Mouse (Mus musculus): Measurements from ENCODE around the gene Zkscan17. TPM values are rescaled to one million over a fixed set of nuclear protein-coding genes. Genes with fewer than 3 reads are reported as not detected.

The Zkscan17 gene
- total and polyA plus RNA-seq, 2 experiments, result 5.1 to 9.4 TPM

DNA sequence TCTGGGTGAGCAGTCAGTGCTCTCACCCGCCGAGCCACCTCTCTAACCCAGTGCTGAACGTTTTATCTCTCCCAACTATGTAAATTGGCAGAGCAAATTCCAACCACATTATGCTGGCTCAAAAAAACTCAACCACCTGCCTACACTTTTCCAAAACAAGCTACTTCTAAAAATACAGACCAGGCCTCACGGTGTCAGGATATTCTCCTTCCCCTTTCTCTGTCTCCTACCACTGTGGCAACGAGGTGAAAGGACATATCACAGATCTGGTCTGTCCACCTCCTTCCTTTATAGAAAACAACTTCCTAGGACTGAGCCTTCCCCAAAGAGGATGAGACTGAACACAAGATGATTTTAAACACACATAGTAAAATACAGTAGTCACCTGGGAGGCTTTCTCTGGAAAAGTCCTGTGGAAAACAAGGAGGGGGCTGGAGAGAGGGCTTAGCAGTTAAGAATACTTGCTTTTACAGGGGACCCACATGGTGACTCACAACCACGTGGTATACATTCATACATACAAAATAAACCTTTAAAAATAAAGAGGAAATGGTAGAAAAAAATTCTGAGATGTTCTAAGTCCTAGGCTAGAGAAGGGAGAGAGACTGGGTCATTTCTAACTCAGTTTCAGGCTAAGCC is 29.8 kb downstream of the Zkscan17 start:
- no peak for TF ChIP-seq POLR2A (IDR thresholded peaks at IDR 0.05; ENCODE audit: extremely low read depth, insufficient read depth, low read length)
- TF ChIP-seq CTCF (IDR thresholded peaks at IDR 0.05; ENCODE audit: low read depth, low read length), result no peak
- WGBS, result 75% methylated on average over 6 of the region's 6 CpGs
- Histone ChIP-seq H3K9ac (ENCODE audit: low read depth, low read length) (no peak overlapping the region), H3K4me3 (ENCODE audit: insufficient read depth, low read depth, low read length) (no peak overlapping the region), H3K27ac (replicated peaks; ENCODE audit: insufficient read depth, low read depth, low read length) (no peak overlapping the region), H3K4me1 (ENCODE audit: control insufficient read depth, insufficient read depth, low read length) (no peaks in the 10 kb centered on the region), H3K79me2 (ENCODE audit: control insufficient read depth, insufficient read depth, low read length) (no peaks in the 10 kb centered on the region), H3K27me3 (ENCODE audit: control insufficient read depth, insufficient read depth, low read length) (no peaks in the 10 kb centered on the region), H3K36me3 (ENCODE audit: control insufficient read depth, insufficient read depth, low read length) (peaks cover 46% of the 10 kb centered on the region)
- no peak for DNase-seq (ENCODE audit: extremely low read depth, low read depth, low spot score)

DNA sequence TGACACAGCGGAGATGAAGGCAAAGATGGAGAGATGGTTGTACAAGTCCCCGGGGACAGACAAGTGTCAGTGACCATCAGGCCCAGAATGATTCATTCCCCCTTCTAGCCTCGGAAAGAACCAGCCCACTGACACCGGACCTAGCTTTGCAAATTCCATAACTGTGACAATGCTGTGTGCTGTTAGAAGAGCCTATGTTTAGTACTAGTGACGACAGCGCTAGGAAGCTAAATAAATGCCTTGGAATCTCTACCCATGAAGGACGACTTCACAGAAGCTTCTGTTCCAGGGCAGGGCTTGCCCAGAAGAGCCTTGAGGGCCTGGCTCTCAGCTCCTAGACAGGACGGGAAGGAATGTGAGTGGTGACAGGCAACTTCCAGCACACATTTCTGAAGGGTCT is 40.3 kb downstream of the Zkscan17 start:
- no peaks in the 10 kb centered on the region for H3K4me1 ChIP-seq (ENCODE audit: control insufficient read depth, insufficient read depth, low read length)

DNA sequence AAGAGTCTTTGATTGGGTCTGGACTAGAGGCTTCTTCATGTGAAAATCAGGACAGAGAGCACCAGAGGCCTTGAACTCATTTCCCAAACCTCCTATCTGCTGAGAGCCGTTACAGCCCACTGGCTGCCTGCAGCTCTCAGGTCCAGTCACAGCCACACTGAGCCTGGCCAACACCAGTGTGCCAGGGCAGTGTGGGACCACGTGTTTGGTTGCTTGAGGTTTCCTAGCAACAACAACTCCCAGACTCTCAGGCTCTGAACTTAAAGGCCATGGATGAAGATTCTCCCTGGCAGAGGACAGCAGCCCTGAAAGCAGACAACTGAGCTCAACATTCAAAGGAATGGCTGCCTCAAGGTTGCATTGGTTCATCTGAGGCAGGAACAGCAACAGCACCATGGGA is 40.9 kb downstream of the Zkscan17 start:
- WGBS, result 57% methylated on average over 2 of the region's 2 CpGs
- no peaks in the 10 kb centered on the region for H3K27me3 ChIP-seq (ENCODE audit: control insufficient read depth, insufficient read depth, low read length)
- H3K27ac ChIP-seq (replicated peaks; ENCODE audit: insufficient read depth, low read depth, low read length), result no peak overlapping the region
- no peak overlapping the region for H3K4me3 ChIP-seq (ENCODE audit: insufficient read depth, low read depth, low read length)
- peaks cover 18% of the 10 kb centered on the region for H3K36me3 ChIP-seq (ENCODE audit: control insufficient read depth, insufficient read depth, low read length)
- no peaks in the 10 kb centered on the region for H3K4me1 ChIP-seq (ENCODE audit: control insufficient read depth, insufficient read depth, low read length)
- H3K9ac ChIP-seq (ENCODE audit: low read depth, low read length), result no peak overlapping the region
- TF ChIP-seq POLR2A (IDR thresholded peaks at IDR 0.05; ENCODE audit: extremely low read depth, insufficient read depth, low read length), result no peak
- no peak for TF ChIP-seq CTCF (IDR thresholded peaks at IDR 0.05; ENCODE audit: low read depth, low read length)
- no peaks in the 10 kb centered on the region for H3K79me2 ChIP-seq (ENCODE audit: control insufficient read depth, insufficient read depth, low read length)
- no peak for DNase-seq (ENCODE audit: extremely low read depth, low read depth, low spot score)

More for the DNA sequence above, 40.3 kb downstream of the Zkscan17 start:
- Histone ChIP-seq H3K9ac (ENCODE audit: low read depth, low read length) (no peak overlapping the region), H3K4me3 (ENCODE audit: insufficient read depth, low read depth, low read length) (no peak overlapping the region), H3K79me2 (ENCODE audit: control insufficient read depth, insufficient read depth, low read length) (no peaks in the 10 kb centered on the region), H3K27ac (replicated peaks; ENCODE audit: insufficient read depth, low read depth, low read length) (no peak overlapping the region), H3K36me3 (ENCODE audit: control insufficient read depth, insufficient read depth, low read length) (peaks cover 20% of the 10 kb centered on the region), H3K27me3 (ENCODE audit: control insufficient read depth, insufficient read depth, low read length) (no peaks in the 10 kb centered on the region)
- TF ChIP-seq POLR2A (IDR thresholded peaks at IDR 0.05; ENCODE audit: extremely low read depth, insufficient read depth, low read length) (no peak), CTCF (IDR thresholded peaks at IDR 0.05; ENCODE audit: low read depth, low read length) (no peak)
- WGBS, result 88% methylated on average over 8 of the region's 8 CpGs
- no peak for DNase-seq (ENCODE audit: extremely low read depth, low read depth, low spot score)

DNA sequence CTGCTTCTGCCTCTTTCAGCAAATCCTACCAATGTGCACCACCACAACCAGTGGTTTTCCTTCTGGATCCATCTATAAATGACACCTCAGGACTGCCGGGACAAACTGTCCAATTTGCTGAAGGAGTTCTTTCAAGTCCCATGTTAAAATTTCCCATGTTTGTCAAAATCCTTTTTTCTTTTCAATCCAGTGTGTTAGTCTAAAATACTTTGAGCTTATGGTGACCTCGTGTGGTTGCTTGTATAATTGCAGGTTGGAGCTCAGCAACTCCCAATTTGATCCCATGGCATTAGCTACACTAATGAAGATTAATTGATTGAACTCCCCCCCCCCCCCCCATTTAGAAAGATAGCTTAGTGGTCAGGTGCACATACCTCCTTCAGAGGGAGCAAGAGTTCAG is 43.3 kb downstream of the Zkscan17 start:
- peak; percentile 43 for DNase-seq (ENCODE audit: extremely low read depth, low read depth, low spot score)
- TF ChIP-seq CTCF (IDR thresholded peaks at IDR 0.05; ENCODE audit: low read depth, low read length), result peak; percentile 19; the same call in 1 of the 2 replicates
- TF ChIP-seq POLR2A (IDR thresholded peaks at IDR 0.05; ENCODE audit: extremely low read depth, insufficient read depth, low read length), result no peak
- no peak overlapping the region for H3K4me3 ChIP-seq (ENCODE audit: insufficient read depth, low read depth, low read length)
- no peaks in the 10 kb centered on the region for H3K27me3 ChIP-seq (ENCODE audit: control insufficient read depth, insufficient read depth, low read length)
- WGBS, result 7% methylated on average over 2 of the region's 2 CpGs
- H3K36me3 ChIP-seq (ENCODE audit: control insufficient read depth, insufficient read depth, low read length), result peaks cover 10% of the 10 kb centered on the region; the same call in 1 of the 2 replicates
- H3K79me2 ChIP-seq (ENCODE audit: control insufficient read depth, insufficient read depth, low read length), result no peaks in the 10 kb centered on the region
- H3K27ac ChIP-seq (replicated peaks; ENCODE audit: insufficient read depth, low read depth, low read length), result no peak overlapping the region
- H3K9ac ChIP-seq (ENCODE audit: low read depth, low read length), result no peak overlapping the region
- H3K4me1 ChIP-seq (ENCODE audit: control insufficient read depth, insufficient read depth, low read length), result no peaks in the 10 kb centered on the region

DNA sequence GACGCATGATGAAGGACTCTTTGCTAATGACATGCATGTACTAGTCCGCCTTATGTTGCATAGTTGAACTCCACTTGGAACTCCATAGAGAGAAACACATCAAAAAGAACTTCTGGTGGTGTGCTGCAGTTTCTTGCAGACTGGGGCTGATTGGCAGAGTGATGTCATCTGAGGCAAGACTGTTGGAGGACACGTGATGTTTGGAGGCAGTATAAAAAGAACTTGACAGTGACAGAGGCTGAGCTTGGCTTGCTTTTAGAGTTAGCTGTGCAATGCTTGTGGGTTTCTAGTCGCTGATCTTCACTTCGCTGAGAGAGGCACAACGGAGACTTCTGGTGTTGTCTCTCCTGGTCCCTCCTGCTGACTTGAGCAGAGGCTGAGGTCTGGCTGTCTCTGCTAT is 49.3 kb downstream of the Zkscan17 start:
- H3K9ac ChIP-seq (ENCODE audit: low read depth, low read length), result no peak overlapping the region
- no peaks in the 10 kb centered on the region for H3K27me3 ChIP-seq (ENCODE audit: control insufficient read depth, insufficient read depth, low read length)
- no peak overlapping the region for H3K27ac ChIP-seq (replicated peaks; ENCODE audit: insufficient read depth, low read depth, low read length)
- H3K4me3 ChIP-seq (ENCODE audit: insufficient read depth, low read depth, low read length), result no peak overlapping the region
- TF ChIP-seq CTCF (IDR thresholded peaks at IDR 0.05; ENCODE audit: low read depth, low read length) (no peak), POLR2A (IDR thresholded peaks at IDR 0.05; ENCODE audit: extremely low read depth, insufficient read depth, low read length) (no peak)
- no peak for DNase-seq (ENCODE audit: extremely low read depth, low read depth, low spot score)
- no peaks in the 10 kb centered on the region for H3K4me1 ChIP-seq (ENCODE audit: control insufficient read depth, insufficient read depth, low read length)
- no peaks in the 10 kb centered on the region for H3K36me3 ChIP-seq (ENCODE audit: control insufficient read depth, insufficient read depth, low read length)
- 64% methylated on average over 6 of the region's 6 CpGs for WGBS
- no peaks in the 10 kb centered on the region for H3K79me2 ChIP-seq (ENCODE audit: control insufficient read depth, insufficient read depth, low read length)

DNA sequence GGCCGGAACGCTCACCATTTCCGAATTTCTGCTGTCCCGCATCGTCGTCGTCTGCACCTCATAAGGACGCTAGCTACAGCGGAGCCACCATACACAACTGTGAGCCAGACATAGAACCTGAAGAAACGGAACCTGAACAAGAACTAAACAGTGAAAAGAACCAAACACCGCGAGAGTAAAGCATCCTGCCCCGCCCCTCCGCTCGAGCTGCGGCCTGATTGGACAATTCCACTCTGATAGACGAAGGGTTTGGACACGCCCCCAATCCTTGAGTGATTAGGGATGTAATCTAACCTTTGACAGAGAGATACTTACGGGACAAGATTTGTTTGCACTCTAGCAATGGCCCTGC is 54.2 kb downstream of the Zkscan17 start, which contains the start of gene Zfp867:
Zfp867 (minus strand) TSS at position 149 of the 352 bp plus-strand sequence.
- H3K27ac ChIP-seq (replicated peaks; ENCODE audit: insufficient read depth, low read depth, low read length), result peak within 1 kb of the TSS; percentile 65
- TF ChIP-seq CTCF (IDR thresholded peaks at IDR 0.05; ENCODE audit: low read depth, low read length) (no peak), POLR2A (IDR thresholded peaks at IDR 0.05; ENCODE audit: extremely low read depth, insufficient read depth, low read length) (peak; percentile 58; the same call in 1 of the 2 replicates)
- peaks cover 10% of the 10 kb centered on the region; the same call in 1 of the 2 replicates for H3K79me2 ChIP-seq (ENCODE audit: control insufficient read depth, insufficient read depth, low read length)
- H3K9ac ChIP-seq (ENCODE audit: low read depth, low read length), result peak within 1 kb of the TSS; percentile 79
- no peaks in the 10 kb centered on the region for H3K36me3 ChIP-seq (ENCODE audit: control insufficient read depth, insufficient read depth, low read length)
- H3K4me3 ChIP-seq (ENCODE audit: insufficient read depth, low read depth, low read length), result peak within 1 kb of the TSS; percentile 74
- DNase-seq (ENCODE audit: extremely low read depth, low read depth, low spot score), result peak; percentile 84
- H3K27me3 ChIP-seq (ENCODE audit: control insufficient read depth, insufficient read depth, low read length), result no peaks in the 10 kb centered on the region
- no peaks in the 10 kb centered on the region; the same call in 1 of the 2 replicates for H3K4me1 ChIP-seq (ENCODE audit: control insufficient read depth, insufficient read depth, low read length)
- under 1% methylated on average over 19 of the region's 19 CpGs for WGBS
